Mouse (Mus musculus) embryonic fibroblast, embryonic 13.5 days (primary cell): ENCODE results near the gene Zbtb48.

ENCODE experiments used
- CTCF ChIP-seq: IDR thresholded peaks from 2 replicates; pipeline ENCODE4 v1.5.1; 2011; ENCODE audit warnings: mild to moderate bottlenecking, control low read depth, low read length, moderate library complexity, borderline replicate concordance; ENCODE audit not compliant: insufficient read depth
- POLR2A ChIP-seq: IDR thresholded peaks from 2 replicates; pipeline ENCODE4 v1.6.1; 2011; ENCODE audit warnings: low read depth, mild to moderate bottlenecking, control low read depth, low read length, moderate library complexity

GRCm38 (mm10) chr4:152002063-152002462 is 25.4 kb downstream of the Zbtb48 start:
- TF ChIP-seq CTCF (no peak), POLR2A (no peak)
